Comparison of ENCODE assay signal across 10 mouse cellular contexts in genomic region chr12:102460014-102460413, GRCm38 (mm10).
"Had no signal": no experiment of that assay in that cellular context is flagged by ENCODE, and none has a peak within 500 bp of the region (broad histone marks: within the 10 kb centered on the region; RNA-seq: fewer than 3 reads in every experiment).

No protein-coding gene starts in this region.

- H3K9me3 ChIP-seq: kidney, embryonic 15.5 days; limb, embryonic 15.5 days; liver, embryonic 12.5 days; midbrain, embryonic 12.5 days had no signal

- H3K27ac ChIP-seq: kidney, embryonic 15.5 days; limb, embryonic 15.5 days; liver, embryonic 12.5 days; midbrain, embryonic 12.5 days had no signal

- H3K36me3 ChIP-seq: kidney, embryonic 15.5 days; limb, embryonic 15.5 days; liver, embryonic 12.5 days; midbrain, embryonic 12.5 days had no signal

- ATAC-seq: liver, embryonic 12.5 days; midbrain, embryonic 16.5 days had no signal

- H3K9ac ChIP-seq: kidney, embryonic 15.5 days; limb, embryonic 15.5 days; liver, embryonic 12.5 days; midbrain, embryonic 12.5 days had no signal

- H3K4me2 ChIP-seq: kidney, embryonic 15.5 days; limb, embryonic 15.5 days; liver, embryonic 12.5 days; midbrain, embryonic 12.5 days had no signal

- DNase-seq: kidney, adult 18-20 months; kidney, postnatal 25 days; layer of hippocampus, postnatal 36 days; lung, postnatal 14 days; right cerebral cortex, postnatal 14 days had no signal

- H3K4me3 ChIP-seq: kidney, embryonic 15.5 days; limb, embryonic 15.5 days; liver, embryonic 12.5 days; midbrain, embryonic 12.5 days had no signal

- H3K27me3 ChIP-seq: kidney, embryonic 15.5 days; limb, embryonic 15.5 days; liver, embryonic 12.5 days; midbrain, embryonic 12.5 days had no signal

- H3K4me1 ChIP-seq: kidney, embryonic 15.5 days; limb, embryonic 15.5 days; midbrain, embryonic 12.5 days had no signal
